Mouse (Mus musculus) stomach, embryonic 16.5 days (tissue): ENCODE measurements at regions not wholly inside any gene's neighbourhood (a gene's known extent, or its start where the extent isn't known, plus 50 kb on each side); places are given as distances from the start of the nearest gene placed in this dataset.

Source experiments
- ATAC-seq: fragments of 200-750 bp; cut with Nextera tagmentation; 2 replicates; pipeline ENCODE4 v1.8.0; 2017; ENCODE audit warnings: moderate number of reproducible peaks, moderate TSS enrichment; ENCODE audit not compliant: insufficient read depth, low FRiP score
- H3K27ac ChIP-seq: fragments of 300-500 bp; sonication (generic); 2 replicates; pipeline ENCODE4 v1.5.1; 2014; ENCODE audit warnings: low read length
- H3K27me3 ChIP-seq: fragments of 300-500 bp; sonication (generic); 2 replicates; pipeline ENCODE4 v1.6.1; 2014; ENCODE audit warnings: low read length, control low read depth, mixed read lengths; ENCODE audit not compliant: control insufficient read depth, insufficient read depth
- H3K36me3 ChIP-seq: fragments of 300-500 bp; sonication (generic); 2 replicates; pipeline ENCODE4 v1.6.1; 2014; ENCODE audit warnings: low read length; ENCODE audit not compliant: control insufficient read depth, insufficient read depth
- H3K4me1 ChIP-seq: fragments of 300-500 bp; sonication (generic); 2 replicates; pipeline ENCODE4 v1.6.1; 2014; ENCODE audit warnings: low read length, control low read depth, mixed read lengths; ENCODE audit not compliant: control insufficient read depth, insufficient read depth
- H3K4me2 ChIP-seq: fragments of 300-500 bp; sonication (generic); 2 replicates; pipeline ENCODE4 v1.6.1; 2014; ENCODE audit warnings: low read depth, low read length, mixed read lengths
- H3K4me3 ChIP-seq: fragments of 300-500 bp; sonication (generic); replicated peaks from 2 replicates; pipeline ENCODE4 v1.5.1; 2014; ENCODE audit warnings: mild to moderate bottlenecking, low read length
- H3K9ac ChIP-seq: fragments of 300-500 bp; sonication (generic); 2 replicates; pipeline ENCODE4 v1.6.1; 2014; ENCODE audit warnings: low read length
- H3K9me3 ChIP-seq: fragments of 300-500 bp; sonication (generic); replicated peaks from 2 replicates; pipeline ENCODE4 v1.6.1; 2016; ENCODE audit warnings: low read length, control low read depth; ENCODE audit not compliant: control insufficient read depth
- WGBS: fragments of 180-500 bp; shearing (Covaris S2); extraction: QIAGEN DNeasy Blood & Tissue Kit; methylation state at CpG from one replicate; pipeline ENCODE4 v1.1.7; 2014; 5-methylcytosine and 5-hydroxymethylcytosine counted together

GRCm38 (mm10) chr16:85743022-85743421, 59.9 kb downstream of the Adamts1 start:
- Histone ChIP-seq H3K4me1 (0 out of 2 replicates have a peak, but pooled peaks cover 2% of the 10 kb centered on the region), H3K27ac (no peak overlapping the region), H3K36me3 (no peaks in the 10 kb centered on the region), H3K4me2 (no peak overlapping the region), H3K27me3 (no peaks in the 10 kb centered on the region), H3K4me3 (no peak overlapping the region), H3K9ac (no peak overlapping the region), H3K9me3 (no peaks in the 10 kb centered on the region)
- WGBS: 69% methylated on average over 1 of the region's 1 CpGs
- no peak for ATAC-seq

- WGBS: 79% methylated on average over 2 of the region's 2 CpGs
- Histone ChIP-seq H3K9ac (no peak overlapping the region), H3K4me2 (no peak overlapping the region), H3K4me3 (no peak overlapping the region), H3K27me3 (no peaks in the 10 kb centered on the region), H3K4me1 (no peaks in the 10 kb centered on the region), H3K36me3 (no peaks in the 10 kb centered on the region), H3K27ac (no peak overlapping the region), H3K9me3 (no peaks in the 10 kb centered on the region)
- ATAC-seq: no peak
These were observed 64.2 kb downstream of the Adamts1 start for GRCm38 (mm10) chr16:85738606-85739195.

- no peak overlapping the region for H3K4me2 ChIP-seq
- H3K9me3 ChIP-seq: no peaks in the 10 kb centered on the region
- H3K36me3 ChIP-seq: no peaks in the 10 kb centered on the region
- no peak overlapping the region for H3K27ac ChIP-seq
- no peak overlapping the region for H3K9ac ChIP-seq
- ATAC-seq: no peak
- WGBS: 67% methylated on average over 2 of the region's 2 CpGs
- no peaks in the 10 kb centered on the region for H3K27me3 ChIP-seq
- H3K4me1 ChIP-seq: no peaks in the 10 kb centered on the region
- no peak overlapping the region for H3K4me3 ChIP-seq
These were observed 74.9 kb downstream of the Adamts1 start for GRCm38 (mm10) chr16:85728026-85728425.

- Histone ChIP-seq H3K9ac (no peak overlapping the region), H3K9me3 (no peaks in the 10 kb centered on the region), H3K27me3 (no peaks in the 10 kb centered on the region), H3K4me1 (no peaks in the 10 kb centered on the region), H3K36me3 (no peaks in the 10 kb centered on the region), H3K27ac (no peak overlapping the region), H3K4me2 (no peak overlapping the region), H3K4me3 (no peak overlapping the region)
- WGBS: 61% methylated on average over 2 of the region's 2 CpGs
- no peak for ATAC-seq
These were observed 80.9 kb downstream of the Adamts1 start for GRCm38 (mm10) chr16:85721968-85722367.

GRCm38 (mm10) chr16:85712291-85712690, 90.6 kb downstream of the Adamts1 start:
- H3K4me3 ChIP-seq: no peak overlapping the region
- H3K4me2 ChIP-seq: no peak overlapping the region
- 96% methylated on average over 3 of the region's 3 CpGs for WGBS
- H3K27ac ChIP-seq: no peak overlapping the region
- H3K36me3 ChIP-seq: no peaks in the 10 kb centered on the region
- H3K9ac ChIP-seq: no peak overlapping the region
- H3K4me1 ChIP-seq: no peaks in the 10 kb centered on the region
- no peaks in the 10 kb centered on the region for H3K9me3 ChIP-seq
- no peaks in the 10 kb centered on the region for H3K27me3 ChIP-seq
- no peak for ATAC-seq

GRCm38 (mm10) chr16:85704254-85705020, 98.5 kb downstream of the Adamts1 start:
- no peaks in the 10 kb centered on the region for H3K27me3 ChIP-seq
- no peaks in the 10 kb centered on the region for H3K36me3 ChIP-seq
- no peak overlapping the region for H3K4me2 ChIP-seq
- no peak for ATAC-seq
- H3K27ac ChIP-seq: no peak overlapping the region
- no peak overlapping the region for H3K9ac ChIP-seq
- H3K4me1 ChIP-seq: no peaks in the 10 kb centered on the region
- H3K4me3 ChIP-seq: no peak overlapping the region
- WGBS: 69% methylated on average over 9 of the region's 9 CpGs
- H3K9me3 ChIP-seq: no peaks in the 10 kb centered on the region

GRCm38 (mm10) chr16:85702889-85703480, 99.9 kb downstream of the Adamts1 start:
- ATAC-seq: no peak
- H3K4me2 ChIP-seq: no peak overlapping the region
- H3K4me3 ChIP-seq: no peak overlapping the region
- H3K9ac ChIP-seq: no peak overlapping the region
- no peaks in the 10 kb centered on the region for H3K4me1 ChIP-seq
- H3K36me3 ChIP-seq: no peaks in the 10 kb centered on the region
- no peaks in the 10 kb centered on the region for H3K9me3 ChIP-seq
- H3K27ac ChIP-seq: no peak overlapping the region
- 68% methylated on average over 2 of the region's 2 CpGs for WGBS
- H3K27me3 ChIP-seq: no peaks in the 10 kb centered on the region

- H3K36me3 ChIP-seq: no peaks in the 10 kb centered on the region
- no peak overlapping the region for H3K4me3 ChIP-seq
- no peak for ATAC-seq
- no peak overlapping the region for H3K4me2 ChIP-seq
- WGBS: 67% methylated on average over 4 of the region's 4 CpGs
- no peaks in the 10 kb centered on the region for H3K9me3 ChIP-seq
- H3K27ac ChIP-seq: no peak overlapping the region
- H3K4me1 ChIP-seq: no peaks in the 10 kb centered on the region
- H3K9ac ChIP-seq: no peak overlapping the region
- no peaks in the 10 kb centered on the region for H3K27me3 ChIP-seq
These were observed 103.6 kb downstream of the Adamts1 start for GRCm38 (mm10) chr16:85699329-85699728.

- H3K4me3 ChIP-seq: no peak overlapping the region
- H3K9ac ChIP-seq: no peak overlapping the region
- H3K36me3 ChIP-seq: no peaks in the 10 kb centered on the region
- 54% methylated on average over 2 of the region's 2 CpGs for WGBS
- H3K27ac ChIP-seq: no peak overlapping the region
- no peak overlapping the region for H3K4me2 ChIP-seq
- ATAC-seq: no peak
- no peaks in the 10 kb centered on the region for H3K9me3 ChIP-seq
- no peaks in the 10 kb centered on the region for H3K27me3 ChIP-seq
- H3K4me1 ChIP-seq: no peaks in the 10 kb centered on the region
These were observed 120.2 kb downstream of the Adamts1 start for GRCm38 (mm10) chr16:85682721-85683120.
